Mouse (Mus musculus): ENCODE data around the gene Dmtf1. TPM values are rescaled to one million over a fixed set of nuclear protein-coding genes. Genes with fewer than 3 reads are reported as not detected.

Dmtf1 gene
- polyA plus RNA-seq, 1 experiment from 2014 or later = 60.2 TPM

- Histone ChIP-seq H3K4me3 (no peak overlapping the region), H3K9me3 (no peaks in the 10 kb centered on the region), H3K4me1 (no peaks in the 10 kb centered on the region), H3K36me3 (replicated peaks) (peaks cover 85% of the 10 kb centered on the region), H3K27ac (replicated peaks) (no peak overlapping the region), H3K27me3 (replicated peaks; ENCODE audit: low read depth, poor library complexity, severe bottlenecking) (no peaks in the 10 kb centered on the region)
- 93% methylated on average over 8 of the region's 8 CpGs for WGBS
- DNase-seq (ENCODE audit: low spot score) = no peak
Measured at GRCm38 (mm10) chr5:9140724-9141123, 20.9 kb downstream of the Dmtf1 start.

- no peak for DNase-seq (ENCODE audit: low spot score)
- 74% methylated on average over 3 of the region's 3 CpGs for WGBS
- no peaks in the 10 kb centered on the region for H3K9me3 ChIP-seq
- no peak overlapping the region for H3K27ac ChIP-seq (replicated peaks)
- no peak overlapping the region for H3K4me3 ChIP-seq
- H3K27me3 ChIP-seq (replicated peaks; ENCODE audit: low read depth, poor library complexity, severe bottlenecking) = no peaks in the 10 kb centered on the region
- H3K36me3 ChIP-seq (replicated peaks) = peaks cover 76% of the 10 kb centered on the region
- H3K4me1 ChIP-seq = no peaks in the 10 kb centered on the region
Measured at GRCm38 (mm10) chr5:9135588-9135987, 26.0 kb downstream of the Dmtf1 start.

GRCm38 (mm10) chr5:9131786-9132185 is 29.8 kb downstream of the Dmtf1 start:
- H3K27ac ChIP-seq (replicated peaks) = no peak overlapping the region
- H3K4me3 ChIP-seq = no peak overlapping the region
- H3K9me3 ChIP-seq = no peaks in the 10 kb centered on the region
- no peaks in the 10 kb centered on the region for H3K4me1 ChIP-seq
- WGBS = 90% methylated on average over 7 of the region's 7 CpGs
- H3K27me3 ChIP-seq (replicated peaks; ENCODE audit: low read depth, poor library complexity, severe bottlenecking) = no peaks in the 10 kb centered on the region
- H3K36me3 ChIP-seq (replicated peaks) = peaks cover 78% of the 10 kb centered on the region
- no peak for DNase-seq (ENCODE audit: low spot score)

GRCm38 (mm10) chr5:9128566-9128965 is 33.0 kb downstream of the Dmtf1 start:
- no peaks in the 10 kb centered on the region for H3K4me1 ChIP-seq
- no peaks in the 10 kb centered on the region for H3K27me3 ChIP-seq (replicated peaks; ENCODE audit: low read depth, poor library complexity, severe bottlenecking)
- no peak overlapping the region for H3K4me3 ChIP-seq
- no peak for DNase-seq (ENCODE audit: low spot score)
- peaks cover 82% of the 10 kb centered on the region for H3K36me3 ChIP-seq (replicated peaks)
- 94% methylated on average over 12 of the region's 12 CpGs for WGBS
- H3K9me3 ChIP-seq = no peaks in the 10 kb centered on the region
- no peak overlapping the region for H3K27ac ChIP-seq (replicated peaks)

GRCm38 (mm10) chr5:9124134-9124533 is 37.4 kb downstream of the Dmtf1 start:
- H3K4me3 ChIP-seq = no peak overlapping the region
- peaks cover 99% of the 10 kb centered on the region for H3K36me3 ChIP-seq (replicated peaks)
- no peak overlapping the region for H3K27ac ChIP-seq (replicated peaks)
- H3K4me1 ChIP-seq = no peaks in the 10 kb centered on the region
- WGBS = 92% methylated on average over 2 of the region's 2 CpGs
- no peaks in the 10 kb centered on the region for H3K27me3 ChIP-seq (replicated peaks; ENCODE audit: low read depth, poor library complexity, severe bottlenecking)
- no peaks in the 10 kb centered on the region for H3K9me3 ChIP-seq
- no peak for DNase-seq (ENCODE audit: low spot score)

GRCm38 (mm10) chr5:9114162-9114561 is 47.4 kb downstream of the Dmtf1 start:
- H3K27me3 ChIP-seq (replicated peaks; ENCODE audit: low read depth, poor library complexity, severe bottlenecking) = no peaks in the 10 kb centered on the region
- H3K9me3 ChIP-seq = no peaks in the 10 kb centered on the region
- no peak overlapping the region for H3K27ac ChIP-seq (replicated peaks)
- DNase-seq (ENCODE audit: low spot score) = no peak
- 62% methylated on average over 6 of the region's 6 CpGs for WGBS
- no peak overlapping the region for H3K4me3 ChIP-seq
- H3K36me3 ChIP-seq (replicated peaks) = peaks cover 33% of the 10 kb centered on the region
- H3K4me1 ChIP-seq = no peaks in the 10 kb centered on the region

- DNase-seq (ENCODE audit: low spot score) = peak; percentile 52
- no peak overlapping the region for H3K27ac ChIP-seq (replicated peaks)
- no peak overlapping the region for H3K4me3 ChIP-seq
- H3K36me3 ChIP-seq (replicated peaks) = peaks cover 12% of the 10 kb centered on the region; the same call in 1 of the 2 replicates
- WGBS = 23% methylated on average over 5 of the region's 5 CpGs
- H3K9me3 ChIP-seq = no peaks in the 10 kb centered on the region
- no peaks in the 10 kb centered on the region for H3K27me3 ChIP-seq (replicated peaks; ENCODE audit: low read depth, poor library complexity, severe bottlenecking)
- peaks cover 5% of the 10 kb centered on the region for H3K4me1 ChIP-seq
Measured at GRCm38 (mm10) chr5:9111759-9112158, 49.8 kb downstream of the Dmtf1 start.

GRCm38 (mm10) chr5:9111285-9111684 is 50.3 kb downstream of the Dmtf1 start:
- Histone ChIP-seq H3K4me1 (peaks cover 7% of the 10 kb centered on the region), H3K36me3 (replicated peaks) (peaks cover 7% of the 10 kb centered on the region; the same call in 1 of the 2 replicates), H3K9me3 (no peaks in the 10 kb centered on the region), H3K27ac (replicated peaks) (no peak overlapping the region), H3K4me3 (no peak overlapping the region), H3K27me3 (replicated peaks; ENCODE audit: low read depth, poor library complexity, severe bottlenecking) (no peaks in the 10 kb centered on the region)
- WGBS = 56% methylated on average over 2 of the region's 2 CpGs
- DNase-seq (ENCODE audit: low spot score) = no peak

- no peak for DNase-seq (ENCODE audit: low spot score)
- no peaks in the 10 kb centered on the region for H3K36me3 ChIP-seq (replicated peaks)
- no peak overlapping the region for H3K27ac ChIP-seq (replicated peaks)
- no peaks in the 10 kb centered on the region for H3K27me3 ChIP-seq (replicated peaks; ENCODE audit: low read depth, poor library complexity, severe bottlenecking)
- no peaks in the 10 kb centered on the region for H3K9me3 ChIP-seq
- H3K4me3 ChIP-seq = no peak overlapping the region
- peaks cover 7% of the 10 kb centered on the region for H3K4me1 ChIP-seq
Measured at GRCm38 (mm10) chr5:9109582-9109981, 52.0 kb downstream of the Dmtf1 start.

GRCm38 (mm10) chr5:9108490-9108889 is 53.1 kb downstream of the Dmtf1 start:
- no peak for DNase-seq (ENCODE audit: low spot score)

GRCm38 (mm10) chr5:9107296-9108089 is 54.1 kb downstream of the Dmtf1 start:
- WGBS = 83% methylated on average over 8 of the region's 8 CpGs
- Histone ChIP-seq H3K4me3 (no peak overlapping the region), H3K4me1 (peaks cover 7% of the 10 kb centered on the region), H3K36me3 (replicated peaks) (no peaks in the 10 kb centered on the region), H3K27ac (replicated peaks) (no peak overlapping the region), H3K9me3 (no peaks in the 10 kb centered on the region), H3K27me3 (replicated peaks; ENCODE audit: low read depth, poor library complexity, severe bottlenecking) (peaks cover 2% of the 10 kb centered on the region)
- no peak for DNase-seq (ENCODE audit: low spot score)

More at GRCm38 (mm10) chr5:9108490-9108889, 53.1 kb downstream of the Dmtf1 start:
- WGBS = 91% methylated on average over 5 of the region's 5 CpGs
- H3K36me3 ChIP-seq (replicated peaks) = no peaks in the 10 kb centered on the region
- H3K27ac ChIP-seq (replicated peaks) = no peak overlapping the region
- no peaks in the 10 kb centered on the region for H3K9me3 ChIP-seq
- H3K27me3 ChIP-seq (replicated peaks; ENCODE audit: low read depth, poor library complexity, severe bottlenecking) = no peaks in the 10 kb centered on the region
- H3K4me3 ChIP-seq = no peak overlapping the region
- H3K4me1 ChIP-seq = peaks cover 7% of the 10 kb centered on the region

GRCm38 (mm10) chr5:9106806-9107205 is 54.8 kb downstream of the Dmtf1 start:
- peaks cover 9% of the 10 kb centered on the region for H3K27me3 ChIP-seq (replicated peaks; ENCODE audit: low read depth, poor library complexity, severe bottlenecking)
- H3K4me3 ChIP-seq = no peak overlapping the region
- WGBS = 80% methylated on average over 6 of the region's 6 CpGs
- no peaks in the 10 kb centered on the region for H3K36me3 ChIP-seq (replicated peaks)
- DNase-seq (ENCODE audit: low spot score) = no peak
- no peak overlapping the region for H3K27ac ChIP-seq (replicated peaks)
- H3K9me3 ChIP-seq = no peaks in the 10 kb centered on the region
- peaks cover 9% of the 10 kb centered on the region for H3K4me1 ChIP-seq

GRCm38 (mm10) chr5:9103958-9104357 is 57.6 kb downstream of the Dmtf1 start:
- DNase-seq (ENCODE audit: low spot score) = no peak
- 90% methylated on average over 8 of the region's 8 CpGs for WGBS
- Histone ChIP-seq H3K27ac (replicated peaks) (no peak overlapping the region), H3K9me3 (no peaks in the 10 kb centered on the region), H3K4me3 (no peak overlapping the region), H3K36me3 (replicated peaks) (no peaks in the 10 kb centered on the region), H3K27me3 (replicated peaks; ENCODE audit: low read depth, poor library complexity, severe bottlenecking) (peaks cover 19% of the 10 kb centered on the region), H3K4me1 (peaks cover 21% of the 10 kb centered on the region)
